Mouse (Mus musculus) heart, embryonic 15.5 days (tissue): ENCODE data around the gene Taok3. TPM values are rescaled to one million over a fixed set of nuclear protein-coding genes. Genes with fewer than 3 reads are reported as not detected.

Experiments
- ATAC-seq: fragments of 200-750 bp; cut with Nextera tagmentation; replicated peaks from 2 replicates; pipeline ENCODE4 v1.8.0; 2017; ENCODE audit warnings: low read depth, moderate TSS enrichment; ENCODE audit not compliant: insufficient number of reproducible peaks, insufficient read depth, low FRiP score
- H3K27ac ChIP-seq: fragments of 300-500 bp; sonication (generic); 2 replicates; pipeline ENCODE4 v1.5.1; 2015; ENCODE audit warnings: mild to moderate bottlenecking, inconsistent platforms
- H3K27me3 ChIP-seq: fragments of 300-500 bp; sonication (generic); 2 replicates; pipeline ENCODE4 v1.6.1; 2015; ENCODE audit warnings: inconsistent platforms
- H3K36me3 ChIP-seq: fragments of 300-500 bp; sonication (generic); 2 replicates; pipeline ENCODE4 v1.6.1; 2015; ENCODE audit warnings: mild to moderate bottlenecking, inconsistent platforms
- H3K4me1 ChIP-seq: fragments of 300-500 bp; sonication (generic); replicated peaks from 2 replicates; pipeline ENCODE4 v1.6.1; 2015; ENCODE audit warnings: inconsistent platforms
- H3K4me2 ChIP-seq: fragments of 300-500 bp; sonication (generic); 2 replicates; pipeline ENCODE4 v1.6.1; 2015; ENCODE audit warnings: inconsistent platforms, mild to moderate bottlenecking, moderate library complexity
- H3K4me3 ChIP-seq: fragments of 300-500 bp; sonication (generic); 2 replicates; pipeline ENCODE4 v1.5.1; 2015; ENCODE audit warnings: mild to moderate bottlenecking, inconsistent platforms
- H3K9ac ChIP-seq: fragments of 300-500 bp; sonication (generic); 2 replicates; pipeline ENCODE4 v1.6.1; 2015; ENCODE audit warnings: mild to moderate bottlenecking, inconsistent platforms
- H3K9me3 ChIP-seq: fragments of 300-500 bp; sonication (generic); replicated peaks from 2 replicates; pipeline ENCODE4 v1.6.1; 2016; ENCODE audit warnings: inconsistent platforms
- WGBS: fragments of 180-500 bp; shearing (Covaris S2); methylation state at CpG from one replicate; pipeline ENCODE4 v1.1.7; 2015; ENCODE audit warnings: mixed read lengths; 5-methylcytosine and 5-hydroxymethylcytosine counted together
- polyA plus RNA-seq: library from polyadenylated mRNA; unstranded; fragments of >200 nt; fragmentation: Nextera tagmentation; extraction: Ambion mirVana; gene quantifications from 2 replicates; pipeline ENCODE4 v1.2.1, GENCODE M21; 2015

Gene Taok3
- polyA plus RNA-seq, 1 experiment from 2014 or later, result 10.2 TPM

DNA sequence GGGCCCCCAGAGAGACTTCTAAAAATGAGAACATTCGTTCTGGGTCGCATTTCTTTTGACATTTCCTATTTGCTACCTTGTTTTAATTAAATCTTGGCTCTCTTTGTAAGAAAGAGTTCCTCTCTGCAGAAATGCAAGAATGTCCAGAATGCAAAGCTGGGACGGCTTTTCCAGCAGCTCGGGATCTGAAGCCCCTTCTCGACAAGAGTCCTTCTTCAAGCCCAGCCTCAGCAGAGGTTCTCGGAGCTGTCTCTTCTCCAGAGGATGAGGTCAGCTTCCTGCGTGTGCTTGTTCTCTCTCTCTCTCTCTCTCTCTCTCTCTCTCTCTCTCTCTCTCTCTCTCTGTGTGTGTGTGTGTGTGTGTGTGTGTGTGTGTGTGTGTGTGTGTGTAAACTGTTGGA, 2.2 kb upstream of the Taok3 start:
- no peak overlapping the region for H3K4me2 ChIP-seq
- no peaks in the 10 kb centered on the region for H3K9me3 ChIP-seq
- no peak overlapping the region for H3K9ac ChIP-seq
- no peak overlapping the region for H3K27ac ChIP-seq
- H3K4me3 ChIP-seq, result no peak overlapping the region
- H3K4me1 ChIP-seq, result peaks cover 21% of the 10 kb centered on the region
- no peaks in the 10 kb centered on the region for H3K27me3 ChIP-seq
- no peak for ATAC-seq
- H3K36me3 ChIP-seq, result peaks cover 8% of the 10 kb centered on the region; the same call in 1 of the 2 replicates
- WGBS, result 39% methylated on average over 7 of the region's 7 CpGs

DNA sequence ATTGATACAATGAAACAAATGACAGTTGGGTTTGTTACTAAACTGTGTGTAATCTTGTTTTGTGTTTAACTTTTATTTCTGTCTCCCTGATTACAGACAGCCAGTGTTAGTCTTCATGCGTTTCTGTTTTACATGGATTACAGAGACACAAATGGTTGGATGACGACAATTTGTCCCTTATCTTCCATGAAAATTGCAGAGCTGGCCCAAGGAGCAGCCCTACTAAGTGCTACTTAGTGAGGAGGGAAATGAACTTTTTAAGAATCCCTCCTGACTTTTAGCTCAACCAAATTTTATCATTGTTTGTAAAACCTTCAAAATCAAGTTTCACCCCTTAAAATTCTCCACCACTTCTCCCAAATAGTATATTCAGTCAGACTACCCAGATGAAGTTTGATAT, 1.7 kb upstream of the Taok3 start:
- H3K36me3 ChIP-seq, result peaks cover 3% of the 10 kb centered on the region; the same call in 1 of the 2 replicates
- no peak overlapping the region for H3K27ac ChIP-seq
- H3K4me3 ChIP-seq, result no peak overlapping the region
- ATAC-seq, result no peak
- 79% methylated on average over 2 of the region's 2 CpGs for WGBS
- no peak overlapping the region for H3K4me2 ChIP-seq
- H3K4me1 ChIP-seq, result peaks cover 21% of the 10 kb centered on the region
- no peak overlapping the region for H3K9ac ChIP-seq
- H3K9me3 ChIP-seq, result no peaks in the 10 kb centered on the region
- no peaks in the 10 kb centered on the region for H3K27me3 ChIP-seq

DNA sequence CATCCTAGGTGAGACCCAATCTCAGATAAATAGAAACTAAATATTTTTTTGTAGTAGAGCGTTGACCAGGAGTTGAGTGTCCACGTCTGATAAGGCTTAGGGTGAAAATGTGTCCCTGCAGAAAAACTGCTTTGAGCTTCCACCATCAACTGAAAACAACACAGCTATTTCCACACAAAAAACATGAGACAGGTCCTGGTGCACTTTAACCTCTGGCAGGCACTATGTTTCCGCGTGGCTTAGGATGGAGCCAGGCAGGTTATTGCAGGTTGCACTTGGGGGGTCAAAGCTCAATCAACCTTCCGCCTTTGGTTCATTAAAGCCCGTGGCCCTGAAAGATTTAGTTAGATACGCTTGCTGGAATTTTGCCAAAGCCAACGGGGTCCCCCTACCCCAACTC, 1.1 kb upstream of the Taok3 start:
- Histone ChIP-seq H3K9me3 (no peaks in the 10 kb centered on the region), H3K4me3 (0 out of 2 replicates have a peak overlapping the region, but pooled peaks have one; percentile 8), H3K9ac (no peak overlapping the region), H3K27ac (no peak overlapping the region), H3K4me1 (peaks cover 21% of the 10 kb centered on the region), H3K27me3 (no peaks in the 10 kb centered on the region), H3K4me2 (peak overlapping the region; percentile 97), H3K36me3 (no peaks in the 10 kb centered on the region)
- ATAC-seq, result no peak
- 69% methylated on average over 8 of the region's 8 CpGs for WGBS

DNA sequence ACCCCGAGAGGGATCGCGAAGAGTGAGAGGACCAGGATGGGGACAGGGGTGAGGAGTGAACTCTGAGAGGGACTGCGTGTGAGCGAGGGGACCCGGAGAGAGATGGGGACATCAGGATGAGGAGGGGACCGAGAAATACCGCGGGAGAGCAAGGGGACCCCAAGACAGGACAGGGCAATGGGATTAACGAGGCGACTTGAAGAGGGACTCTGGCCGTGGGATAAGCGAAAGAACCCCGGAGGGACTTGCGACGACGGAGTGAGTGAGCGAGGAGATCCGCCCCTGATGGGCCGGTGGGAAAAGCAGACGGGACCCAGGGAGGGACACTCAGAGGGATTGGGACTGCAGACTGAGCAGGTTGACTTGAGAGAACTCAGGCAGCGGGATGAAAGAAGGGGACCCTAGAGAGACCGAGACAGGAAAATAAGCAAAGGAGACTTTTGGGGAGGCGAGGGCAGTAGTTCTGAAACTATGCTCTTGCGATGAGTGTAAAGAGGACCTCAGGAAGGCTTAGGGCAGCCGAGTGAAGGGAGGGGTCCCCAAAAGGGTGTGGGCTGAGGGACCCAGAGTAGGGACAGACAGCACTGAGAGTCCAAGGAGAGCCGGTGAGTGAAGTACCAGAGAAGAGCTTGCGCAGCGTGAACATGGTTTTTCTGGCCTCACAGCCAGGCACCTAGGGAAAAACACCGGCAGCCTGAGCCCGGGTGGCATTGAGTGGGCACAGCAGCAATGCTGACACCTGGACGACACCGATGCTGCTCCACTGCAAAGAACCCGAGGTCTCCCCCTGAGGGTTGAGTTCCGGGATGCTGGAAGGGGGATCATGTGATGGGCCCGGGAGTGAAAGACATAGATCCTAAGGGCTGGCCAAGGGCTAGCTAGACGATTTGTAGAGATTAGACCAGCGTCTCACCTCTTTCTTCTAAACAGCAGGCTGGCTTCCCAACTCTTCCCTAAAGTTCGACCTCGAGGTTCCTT, 849 bp downstream of the Taok3 start:
- WGBS, result 1% methylated on average over 40 of the region's 40 CpGs
- no peaks in the 10 kb centered on the region for H3K27me3 ChIP-seq
- no peaks in the 10 kb centered on the region for H3K36me3 ChIP-seq
- H3K4me1 ChIP-seq, result peaks cover 21% of the 10 kb centered on the region
- no peak; the same call in 1 of the 2 replicates for ATAC-seq
- no peaks in the 10 kb centered on the region for H3K9me3 ChIP-seq
- peak overlapping the region; percentile 88 for H3K4me3 ChIP-seq
- H3K27ac ChIP-seq, result no peak overlapping the region
- peak overlapping the region; percentile 68 for H3K9ac ChIP-seq
- peak overlapping the region; percentile 97 for H3K4me2 ChIP-seq

DNA sequence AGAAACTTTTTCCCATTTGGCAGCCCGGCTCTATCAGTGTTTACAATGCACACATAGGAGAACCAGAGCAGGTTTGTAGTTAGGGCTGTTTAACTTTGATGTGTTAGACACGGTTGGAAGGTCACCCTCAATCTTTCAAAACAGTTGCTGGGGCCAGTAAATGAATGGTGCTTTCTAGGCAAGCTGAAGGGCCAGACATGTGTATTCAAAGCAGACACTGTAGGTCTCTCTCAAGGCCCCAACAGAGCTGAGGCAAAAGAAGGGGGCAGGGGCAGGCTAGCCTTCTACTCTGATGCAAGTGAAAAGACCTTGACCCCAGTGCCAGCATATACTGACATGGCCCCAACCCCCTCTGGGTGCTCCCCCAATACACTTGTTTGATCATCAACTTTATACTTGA, 1.7 kb downstream of the Taok3 start:
- Histone ChIP-seq H3K4me2 (peak overlapping the region; percentile 97), H3K9me3 (no peaks in the 10 kb centered on the region), H3K4me3 (peak overlapping the region; percentile 88; the same call in 1 of the 2 replicates), H3K27me3 (no peaks in the 10 kb centered on the region), H3K4me1 (peaks cover 17% of the 10 kb centered on the region), H3K9ac (no peak overlapping the region), H3K36me3 (no peaks in the 10 kb centered on the region), H3K27ac (no peak overlapping the region)
- no peak for ATAC-seq
- 20% methylated on average over 2 of the region's 2 CpGs for WGBS

DNA sequence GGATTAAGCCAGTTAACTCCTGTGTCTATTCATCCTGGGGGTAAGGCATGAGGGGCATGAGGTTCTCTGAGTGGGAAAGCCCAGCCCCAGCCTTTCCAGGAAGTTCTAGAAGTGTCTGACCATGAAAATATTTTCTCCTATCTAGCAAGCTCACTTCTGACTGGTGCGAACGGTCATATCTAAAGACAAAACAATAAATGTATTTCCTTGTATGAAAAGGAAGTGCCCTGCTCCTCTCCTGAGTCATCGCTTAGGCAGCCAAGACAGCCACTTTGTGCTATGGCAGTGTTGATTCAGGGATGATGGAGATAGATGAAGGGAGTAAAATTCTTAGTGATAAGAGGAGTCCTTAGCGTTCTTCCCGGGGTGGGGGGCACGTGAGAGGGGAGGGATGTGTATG, 3.2 kb downstream of the Taok3 start:
- WGBS, result 54% methylated on average over 6 of the region's 6 CpGs
- no peaks in the 10 kb centered on the region for H3K36me3 ChIP-seq
- no peak overlapping the region for H3K27ac ChIP-seq
- no peak overlapping the region for H3K9ac ChIP-seq
- H3K9me3 ChIP-seq, result no peaks in the 10 kb centered on the region
- no peak for ATAC-seq
- no peaks in the 10 kb centered on the region for H3K27me3 ChIP-seq
- peaks cover 17% of the 10 kb centered on the region for H3K4me1 ChIP-seq
- no peak overlapping the region for H3K4me2 ChIP-seq
- no peak overlapping the region for H3K4me3 ChIP-seq

DNA sequence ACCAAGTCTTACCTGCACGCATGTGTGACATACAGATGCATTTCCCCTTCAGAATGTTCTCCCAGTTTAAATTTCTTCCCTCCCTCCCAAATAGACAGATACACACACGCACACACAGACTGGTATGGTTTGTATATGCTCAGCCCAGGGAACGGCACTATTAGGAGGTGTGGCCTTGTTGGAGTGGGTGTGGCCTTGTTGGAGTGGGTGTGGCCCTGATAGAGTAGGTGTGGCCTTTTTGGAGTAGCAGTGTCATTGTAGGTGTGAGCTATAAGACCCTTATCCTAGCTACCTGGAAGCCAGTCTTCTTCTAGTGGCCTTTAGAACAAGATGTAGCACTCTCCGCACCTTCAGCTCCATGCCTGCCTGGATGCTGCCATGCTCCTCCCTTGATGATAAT, 3.9 kb downstream of the Taok3 start:
- Histone ChIP-seq H3K36me3 (no peaks in the 10 kb centered on the region), H3K9me3 (no peaks in the 10 kb centered on the region), H3K4me1 (peaks cover 16% of the 10 kb centered on the region), H3K27me3 (no peaks in the 10 kb centered on the region), H3K9ac (no peak overlapping the region), H3K4me3 (no peak overlapping the region), H3K27ac (no peak overlapping the region), H3K4me2 (no peak overlapping the region)
- 91% methylated on average over 4 of the region's 4 CpGs for WGBS
- ATAC-seq, result no peak

DNA sequence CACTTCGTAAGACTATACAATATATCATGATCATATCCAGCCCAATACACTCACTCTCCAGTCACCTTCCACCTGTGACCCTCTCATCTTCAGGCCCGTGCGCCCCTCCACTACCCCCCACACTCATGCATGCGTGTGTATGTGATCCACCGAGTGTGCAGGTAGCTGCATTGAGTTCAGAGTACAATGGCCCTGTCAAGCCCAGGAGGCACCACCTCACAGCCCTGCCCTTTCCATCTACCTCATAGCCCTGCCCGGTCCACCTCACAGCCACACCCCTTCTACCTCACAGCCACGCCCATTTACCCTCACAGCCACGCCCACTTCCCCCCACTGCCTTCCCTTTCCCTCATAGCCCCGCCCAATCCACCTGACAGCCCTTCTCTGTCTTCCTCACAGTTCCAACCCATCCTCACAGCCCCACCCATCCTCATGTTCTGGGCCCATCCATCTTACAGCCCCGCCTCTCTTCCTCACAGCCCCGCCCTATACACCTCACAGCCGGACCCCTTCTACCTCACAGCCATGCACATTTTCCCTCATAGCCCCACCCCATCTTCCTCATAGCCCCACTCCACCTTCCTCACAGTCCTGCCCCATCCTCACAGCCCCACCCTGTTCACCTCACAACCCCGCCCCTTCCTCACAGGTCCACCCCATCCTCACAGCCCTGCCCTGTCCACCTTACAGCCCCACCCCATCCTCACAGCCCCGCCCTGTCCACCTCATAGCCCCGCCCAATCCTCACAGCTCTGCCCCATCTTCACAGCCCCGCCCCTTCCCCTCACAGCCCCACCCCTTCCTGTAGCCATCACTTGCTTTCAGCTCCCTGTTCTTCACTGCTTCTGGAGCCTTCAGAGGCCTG, 5.8 kb downstream of the Taok3 start:
- Histone ChIP-seq H3K4me2 (no peak overlapping the region), H3K4me3 (no peak overlapping the region), H3K27me3 (no peaks in the 10 kb centered on the region), H3K9me3 (no peaks in the 10 kb centered on the region), H3K36me3 (no peaks in the 10 kb centered on the region), H3K4me1 (peaks cover 11% of the 10 kb centered on the region), H3K9ac (no peak overlapping the region), H3K27ac (no peak overlapping the region)
- peak; percentile 40; the same call in 1 of the 2 replicates for ATAC-seq
- WGBS, result 83% methylated on average over 15 of the region's 16 CpGs

DNA sequence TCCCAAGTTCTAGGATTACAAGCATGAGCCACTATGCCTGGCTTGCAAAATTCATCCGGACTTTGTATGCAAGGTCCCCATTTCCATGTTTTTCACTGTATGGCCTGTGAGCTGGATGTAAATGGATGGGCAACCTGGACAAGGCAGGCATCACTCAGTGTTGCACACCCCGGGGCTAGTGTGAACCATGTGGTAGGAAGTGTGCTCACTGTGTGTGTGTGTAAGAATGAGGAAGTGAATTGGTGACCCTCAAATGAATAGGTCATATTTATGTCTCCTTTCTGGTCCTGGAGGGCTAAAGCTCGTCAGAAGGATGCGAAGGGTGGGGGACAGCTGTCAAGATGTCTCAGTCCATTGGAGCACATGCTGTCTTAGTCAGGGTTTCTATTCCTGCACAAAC, 7.1 kb downstream of the Taok3 start:
- H3K4me1 ChIP-seq, result no peaks in the 10 kb centered on the region
- no peak overlapping the region for H3K4me3 ChIP-seq
- no peak for ATAC-seq
- H3K9me3 ChIP-seq, result no peaks in the 10 kb centered on the region
- H3K4me2 ChIP-seq, result no peak overlapping the region
- WGBS, result 71% methylated on average over 4 of the region's 4 CpGs
- H3K36me3 ChIP-seq, result no peaks in the 10 kb centered on the region
- no peaks in the 10 kb centered on the region for H3K27me3 ChIP-seq
- H3K9ac ChIP-seq, result no peak overlapping the region
- H3K27ac ChIP-seq, result no peak overlapping the region

DNA sequence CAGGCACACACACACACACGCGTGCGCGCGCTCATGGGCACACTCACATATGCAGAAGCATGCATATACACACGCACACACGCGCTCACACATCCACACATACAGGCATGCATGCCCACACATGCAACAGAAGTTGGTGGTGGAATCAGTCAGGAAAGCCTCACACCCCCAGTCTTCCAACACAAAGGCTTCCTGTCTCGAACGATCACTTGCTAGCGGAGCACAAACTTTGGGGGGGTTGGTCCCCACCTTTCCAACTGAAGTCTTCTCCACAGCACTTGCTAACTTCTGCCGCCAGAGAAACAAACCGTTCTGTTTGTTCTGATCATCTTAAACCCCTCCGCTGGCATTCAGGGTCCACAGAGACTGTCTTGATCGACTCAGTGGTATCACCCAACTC, 10.8 kb downstream of the Taok3 start:
- H3K36me3 ChIP-seq, result no peaks in the 10 kb centered on the region
- H3K27me3 ChIP-seq, result no peaks in the 10 kb centered on the region
- no peak for ATAC-seq
- no peaks in the 10 kb centered on the region for H3K9me3 ChIP-seq
- H3K27ac ChIP-seq, result no peak overlapping the region
- H3K4me3 ChIP-seq, result no peak overlapping the region
- H3K4me2 ChIP-seq, result no peak overlapping the region
- H3K4me1 ChIP-seq, result peaks cover 19% of the 10 kb centered on the region
- no peak overlapping the region for H3K9ac ChIP-seq
- 88% methylated on average over 15 of the region's 15 CpGs for WGBS

DNA sequence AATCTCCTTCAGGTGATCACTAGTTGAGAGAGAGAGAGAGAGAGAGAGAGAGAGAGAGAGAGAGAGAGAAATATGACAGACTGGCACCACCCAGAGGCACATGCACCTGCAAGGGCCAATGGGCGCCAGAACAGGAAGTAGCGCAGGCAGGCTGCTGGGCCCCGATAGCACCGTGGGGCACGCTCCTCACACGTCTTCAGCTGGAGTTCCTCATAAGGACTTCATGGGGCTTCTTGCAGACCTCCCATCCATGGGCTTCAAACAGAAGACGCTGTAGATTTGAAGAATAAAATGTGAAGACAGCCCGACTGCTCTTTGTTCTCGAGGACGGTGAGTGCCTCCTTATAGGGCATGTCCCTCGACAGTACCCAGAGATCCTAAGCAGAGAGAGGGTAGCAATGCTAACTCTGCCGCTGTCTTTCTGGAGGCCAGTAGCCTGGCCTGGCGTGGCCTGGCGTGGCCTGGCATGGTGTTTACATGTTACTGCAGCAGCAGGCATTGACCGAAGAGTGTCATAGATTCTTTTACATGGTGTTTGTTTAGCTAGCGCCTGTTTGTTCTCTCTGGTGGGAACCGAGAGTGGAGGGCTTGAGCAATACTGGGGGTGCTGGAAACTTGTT, 13.6 kb downstream of the Taok3 start:
- ATAC-seq, result no peak
- no peaks in the 10 kb centered on the region for H3K27me3 ChIP-seq
- H3K4me1 ChIP-seq, result peaks cover 37% of the 10 kb centered on the region
- peak overlapping the region; percentile 77 for H3K27ac ChIP-seq
- peak overlapping the region; percentile 20 for H3K4me3 ChIP-seq
- 65% methylated on average over 17 of the region's 17 CpGs for WGBS
- no peaks in the 10 kb centered on the region for H3K36me3 ChIP-seq
- no peak overlapping the region for H3K9ac ChIP-seq
- no peaks in the 10 kb centered on the region for H3K9me3 ChIP-seq
- peak overlapping the region; percentile 33; the same call in 1 of the 2 replicates for H3K4me2 ChIP-seq
